Mouse (Mus musculus) heart, postnatal 0 days (tissue): Measurements from ENCODE around the gene Aldh6a1.

ENCODE experiments used
- CTCF ChIP-seq: IDR thresholded peaks from 2 replicates; pipeline ENCODE4 v1.5.1; 2016; ENCODE audit warnings: antibody characterized with exemption, control low read depth, low read depth
- EP300 ChIP-seq: IDR thresholded peaks from 2 replicates; pipeline ENCODE4 v1.6.1; 2016; ENCODE audit warnings: antibody characterized with exemption, low read depth

DNA sequence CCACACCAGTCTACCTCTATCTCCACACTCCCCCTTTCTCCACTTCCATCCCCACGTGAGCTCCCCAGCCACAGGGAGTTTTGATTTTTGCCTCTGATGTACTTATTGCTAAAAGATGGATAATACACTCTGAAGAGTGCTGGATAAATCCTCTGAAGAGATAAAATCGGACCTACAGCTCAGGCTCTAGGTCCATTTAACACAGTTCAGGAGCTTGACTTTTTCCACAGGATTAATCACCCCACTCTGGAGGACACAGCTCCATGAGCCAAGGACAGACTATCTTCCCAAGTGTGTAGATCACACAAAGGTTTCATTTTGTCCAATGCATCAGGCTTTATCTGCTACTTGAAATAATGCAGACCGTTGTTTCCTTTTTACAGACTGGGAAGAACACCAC is 50.7 kb downstream of the Aldh6a1 start:
- no peak for TF ChIP-seq CTCF
- no peak for TF ChIP-seq EP300
